Mouse (Mus musculus): ENCODE data around the gene Lactb. TPM values are rescaled to one million over a fixed set of nuclear protein-coding genes. Genes with fewer than 3 reads are reported as not detected.

Lactb gene
- polyA plus RNA-seq, 1 experiment from 2014 or later = 7.5 TPM

Other genes with a start within 250 kb of the Lactb start
- 10.7 and 10.8 TPM in 2 replicates for gene Aph1b, start 180.0 kb downstream of the Lactb start, polyA plus RNA-seq (2015; fragmentation: Nextera tagmentation; extraction: Ambion mirVana)
- gene Gm10647, start 178.4 kb downstream of the Lactb start, polyA plus RNA-seq (2015; fragmentation: Nextera tagmentation; extraction: Ambion mirVana) = 0.98 and 1.1 TPM in 2 replicates
- gene Aph1c, start 140.8 kb downstream of the Lactb start, polyA plus RNA-seq (2015; fragmentation: Nextera tagmentation; extraction: Ambion mirVana) = 4.2 and 5.1 TPM in 2 replicates
- gene Rab8b, start 55.8 kb downstream of the Lactb start, polyA plus RNA-seq (2015; fragmentation: Nextera tagmentation; extraction: Ambion mirVana) = 17.7 and 18.4 TPM in 2 replicates
- gene Rps27l, start 29.4 kb downstream of the Lactb start, polyA plus RNA-seq (2015; fragmentation: Nextera tagmentation; extraction: Ambion mirVana) = 626 and 654 TPM in 2 replicates
- gene Tpm1, start 73.9 kb upstream of the Lactb start, polyA plus RNA-seq (2015; fragmentation: Nextera tagmentation; extraction: Ambion mirVana) = 775 and 786 TPM in 2 replicates